Mouse (Mus musculus): ENCODE measurements at regions not wholly inside any gene's neighbourhood (a gene's known extent, or its start where the extent isn't known, plus 50 kb on each side); places are given as distances from the start of the nearest gene placed in this dataset.

GRCm38 (mm10) chr7:138451321-138451720 lies 53.8 kb upstream of the Tcerg1l start:
- no peak for DNase-seq
- no peak overlapping the region for H3K4me3 ChIP-seq (replicated peaks; ENCODE audit: extremely low read depth, low read depth, low read length)
- TF ChIP-seq POLR2A (IDR thresholded peaks at IDR 0.05; ENCODE audit: borderline replicate concordance, extremely low read depth, low read depth, low read length) = no peak
- no peak for TF ChIP-seq CTCF (IDR thresholded peaks at IDR 0.05; ENCODE audit: insufficient read depth, low read length)
- H3K4me1 ChIP-seq (ENCODE audit: control insufficient read depth, insufficient read depth, low read length) = no peaks in the 10 kb centered on the region

GRCm38 (mm10) chr7:138448519-138448918 lies 51.0 kb upstream of the Tcerg1l start:
- DNase-seq = no peak
- H3K4me1 ChIP-seq (ENCODE audit: control insufficient read depth, insufficient read depth, low read length) = no peaks in the 10 kb centered on the region
- H3K4me3 ChIP-seq (replicated peaks; ENCODE audit: extremely low read depth, low read depth, low read length) = no peak overlapping the region
- TF ChIP-seq POLR2A (IDR thresholded peaks at IDR 0.05; ENCODE audit: borderline replicate concordance, extremely low read depth, low read depth, low read length) (no peak), CTCF (IDR thresholded peaks at IDR 0.05; ENCODE audit: insufficient read depth, low read length) (no peak)
- 87% methylated on average over 7 of the region's 7 CpGs for WGBS

Data from lung, adult 2 months (tissue).